Comparison of ENCODE assay signal across 8 mouse cellular contexts in the genomic region with DNA sequence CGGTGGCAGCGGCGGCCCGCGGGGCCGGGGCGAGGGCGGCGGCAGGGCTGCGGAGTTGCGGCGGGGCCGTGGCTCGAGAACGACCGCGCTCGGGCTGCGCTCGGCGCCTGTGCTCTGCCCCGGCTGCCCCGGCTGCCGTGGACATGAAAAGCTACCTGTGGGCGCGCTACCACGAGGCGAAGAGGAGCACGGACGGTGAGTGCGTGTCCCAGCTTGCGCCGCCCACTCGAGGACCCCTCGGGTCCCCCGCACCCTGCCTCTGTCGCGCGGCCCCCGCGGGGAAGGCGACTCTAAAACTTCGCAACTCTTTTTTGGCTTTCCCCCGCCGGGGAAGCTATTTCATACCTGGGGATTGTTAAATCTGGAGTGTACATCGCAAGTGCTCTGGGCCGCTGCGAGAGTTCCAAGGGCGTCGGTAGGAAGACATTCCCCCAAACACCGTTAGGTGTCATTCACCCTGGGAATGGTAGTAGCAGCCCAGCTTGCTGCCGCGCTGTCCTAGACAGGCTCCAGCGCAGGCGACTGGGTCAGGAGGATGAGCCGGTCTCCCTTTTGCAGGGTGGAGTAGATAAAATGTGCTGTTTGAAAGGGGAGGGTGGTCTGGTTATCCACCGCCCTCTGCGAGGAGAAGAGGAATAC. TPM values are rescaled to one million over a fixed set of nuclear protein-coding genes. Genes with fewer than 3 reads are reported as not detected.
DNase-seq lines count a peak whose midpoint lies in the region; ATAC-seq lines count a peak whose summit lies in the region.

No protein-coding gene starts in this region.

- H3K4me2 ChIP-seq in forebrain, embryonic 16.5 days (ENCODE audit: low read length), result peak overlapping the region; percentile 86
- H3K4me2 ChIP-seq in intestine, embryonic 14.5 days (ENCODE audit: low read length), result peak overlapping the region; percentile 87
- H3K4me2 ChIP-seq in liver, embryonic 16.5 days (ENCODE audit: low read depth, low read length), result peak overlapping the region; percentile 100
- peak overlapping the region; percentile 90 for H3K4me2 ChIP-seq in neural tube, embryonic 13.5 days

- ATAC-seq in forebrain, embryonic 16.5 days, result peak; percentile 51
- peak; percentile 37 for ATAC-seq in intestine, embryonic 14.5 days (replicated peaks; ENCODE audit: low FRiP score, low TSS enrichment, low read depth)
- ATAC-seq in liver, embryonic 16.5 days (ENCODE audit: low read depth), result no peak; the same call in 1 of the 2 replicates
- ATAC-seq in neural tube, embryonic 13.5 days (ENCODE audit: low read depth), result peak; percentile 59

- H3K4me1 ChIP-seq in forebrain, embryonic 16.5 days (replicated peaks; ENCODE audit: control insufficient read depth, insufficient read depth, low read length), result peaks cover 29% of the 10 kb centered on the region
- H3K4me1 ChIP-seq in intestine, embryonic 14.5 days (replicated peaks; ENCODE audit: control insufficient read depth, insufficient read depth, low read length), result peaks cover 26% of the 10 kb centered on the region
- peaks cover 23% of the 10 kb centered on the region for H3K4me1 ChIP-seq in liver, embryonic 16.5 days (ENCODE audit: control insufficient read depth, low read depth, low read length)
- H3K4me1 ChIP-seq in neural tube, embryonic 13.5 days (replicated peaks), result peaks cover 42% of the 10 kb centered on the region

- H3K9me3 ChIP-seq in forebrain, embryonic 16.5 days (ENCODE audit: control insufficient read depth, low read length), result no peaks in the 10 kb centered on the region
- H3K9me3 ChIP-seq in intestine, embryonic 14.5 days (ENCODE audit: control insufficient read depth, low read length), result no peaks in the 10 kb centered on the region
- no peaks in the 10 kb centered on the region for H3K9me3 ChIP-seq in liver, embryonic 16.5 days (replicated peaks; ENCODE audit: control insufficient read depth, low read length)
- H3K9me3 ChIP-seq in neural tube, embryonic 13.5 days, result no peaks in the 10 kb centered on the region

- H3K9ac ChIP-seq in forebrain, embryonic 16.5 days (replicated peaks; ENCODE audit: low read depth, low read length), result peak overlapping the region; percentile 70
- peak overlapping the region; percentile 58 for H3K9ac ChIP-seq in intestine, embryonic 14.5 days (ENCODE audit: low read length)
- H3K9ac ChIP-seq in liver, embryonic 16.5 days (ENCODE audit: low read depth, low read length), result peak overlapping the region; percentile 73
- peak overlapping the region; percentile 76 for H3K9ac ChIP-seq in neural tube, embryonic 13.5 days

- no peaks in the 10 kb centered on the region for H3K27me3 ChIP-seq in forebrain, embryonic 16.5 days (replicated peaks; ENCODE audit: control insufficient read depth, insufficient read depth, low read length)
- H3K27me3 ChIP-seq in intestine, embryonic 14.5 days (replicated peaks; ENCODE audit: control insufficient read depth, insufficient read depth, low read length), result no peaks in the 10 kb centered on the region
- H3K27me3 ChIP-seq in liver, embryonic 16.5 days (ENCODE audit: control insufficient read depth, insufficient read depth, low read depth, low read length), result no peaks in the 10 kb centered on the region
- H3K27me3 ChIP-seq in neural tube, embryonic 13.5 days, result peaks cover 14% of the 10 kb centered on the region

- peak overlapping the region; percentile 68 for H3K4me3 ChIP-seq in forebrain, embryonic 16.5 days (replicated peaks; ENCODE audit: low read length)
- H3K4me3 ChIP-seq in intestine, embryonic 14.5 days (ENCODE audit: low read depth, low read length), result peak overlapping the region; percentile 58
- H3K4me3 ChIP-seq in liver, embryonic 16.5 days (ENCODE audit: low read depth, low read length), result peak overlapping the region; percentile 72
- H3K4me3 ChIP-seq in neural tube, embryonic 13.5 days, result peak overlapping the region; percentile 69

- H3K36me3 ChIP-seq in forebrain, embryonic 16.5 days (ENCODE audit: control insufficient read depth, insufficient read depth), result no peaks in the 10 kb centered on the region
- no peaks in the 10 kb centered on the region for H3K36me3 ChIP-seq in intestine, embryonic 14.5 days (ENCODE audit: control insufficient read depth, insufficient read depth, low read length)
- H3K36me3 ChIP-seq in liver, embryonic 16.5 days (ENCODE audit: control insufficient read depth, insufficient read depth), result no peaks in the 10 kb centered on the region
- H3K36me3 ChIP-seq in neural tube, embryonic 13.5 days, result no peaks in the 10 kb centered on the region

- DNase-seq in spleen, adult 12 weeks (ENCODE audit: low spot score), result peak; percentile 35
- DNase-seq in spleen, adult 18-20 months, result no peak
- DNase-seq in brain, adult 2 months (ENCODE audit: low read depth, low spot score), result peak; percentile 68
- peak; percentile 69 for DNase-seq in intestine, embryonic 14.5 days (ENCODE audit: low spot score)
- DNase-seq in right cerebral cortex, postnatal 25 days, result no peak

- WGBS in forebrain, embryonic 16.5 days, result under 1% methylated on average over 57 of the region's 58 CpGs
- whole genome bisulfite sequencing in intestine, embryonic 14.5 days, result under 1% methylated on average over 57 of the region's 58 CpGs
- WGBS in liver, embryonic 16.5 days (ENCODE audit: insufficient replicate concordance), result under 1% methylated on average over 58 of the region's 58 CpGs
- under 1% methylated on average over 58 of the region's 58 CpGs for WGBS in neural tube, embryonic 13.5 days

- H3K27ac ChIP-seq in forebrain, embryonic 16.5 days (ENCODE audit: low read length), result peak overlapping the region; percentile 17
- no peak overlapping the region for H3K27ac ChIP-seq in intestine, embryonic 14.5 days (ENCODE audit: low read depth)
- H3K27ac ChIP-seq in liver, embryonic 16.5 days (ENCODE audit: low read length), result 0 out of 2 replicates have a peak overlapping the region, but pooled peaks have one; percentile 5
- peak overlapping the region; percentile 57; the same call in 1 of the 2 replicates for H3K27ac ChIP-seq in neural tube, embryonic 13.5 days (replicated peaks)

RNA-seq across cellular contexts. Expression of gene Nt5dc3, which starts 0.4 kb away (rescaled TPM):
- 7.8 and 8.1 TPM in 2 replicates for polyA plus RNA-seq in forebrain, embryonic 16.5 days (2015; fragmentation: Nextera tagmentation; extraction: Ambion mirVana)
- polyA plus RNA-seq in intestine, embryonic 14.5 days (2014; fragmentation: Nextera tagmentation; extraction: Ambion mirVana), result 1.9 and 2.2 TPM in 2 replicates
- 0.21 and 0.25 TPM in 2 replicates for polyA plus RNA-seq in liver, embryonic 16.5 days (2015; fragmentation: Nextera tagmentation; extraction: Ambion mirVana)
- polyA plus RNA-seq in neural tube, embryonic 13.5 days (2015; fragmentation: Nextera tagmentation; extraction: Ambion mirVana), result 7.3 and 7.7 TPM in 2 replicates

RNA-seq across cellular contexts. Expression of gene Gm49358, which starts 15.5 kb away (rescaled TPM):
- polyA plus RNA-seq in forebrain, embryonic 16.5 days (2015; fragmentation: Nextera tagmentation; extraction: Ambion mirVana), result not detected in 2 replicates
- not detected in 2 replicates for polyA plus RNA-seq in intestine, embryonic 14.5 days (2014; fragmentation: Nextera tagmentation; extraction: Ambion mirVana)
- not detected in 2 replicates for polyA plus RNA-seq in liver, embryonic 16.5 days (2015; fragmentation: Nextera tagmentation; extraction: Ambion mirVana)
- not detected in 2 replicates for polyA plus RNA-seq in neural tube, embryonic 13.5 days (2015; fragmentation: Nextera tagmentation; extraction: Ambion mirVana)

Comparison
In these comparisons a context has a peak if more than half of its experiments do, and no peak if none do; other contexts are left out.
1. DNase-seq: peak in spleen, adult 12 weeks (single experiment), brain, adult 2 months (single experiment) and intestine, embryonic 14.5 days (single experiment); none in spleen, adult 18-20 months (0 of 2) and right cerebral cortex, postnatal 25 days (single experiment).
2. Peak in every context shown above with its lines, with median percentiles within 50 percentile points of each other: H3K4me2 ChIP-seq, H3K4me3 ChIP-seq and H3K9ac ChIP-seq.